Mouse (Mus musculus): ENCODE data around the gene Gm26566.

DNA sequence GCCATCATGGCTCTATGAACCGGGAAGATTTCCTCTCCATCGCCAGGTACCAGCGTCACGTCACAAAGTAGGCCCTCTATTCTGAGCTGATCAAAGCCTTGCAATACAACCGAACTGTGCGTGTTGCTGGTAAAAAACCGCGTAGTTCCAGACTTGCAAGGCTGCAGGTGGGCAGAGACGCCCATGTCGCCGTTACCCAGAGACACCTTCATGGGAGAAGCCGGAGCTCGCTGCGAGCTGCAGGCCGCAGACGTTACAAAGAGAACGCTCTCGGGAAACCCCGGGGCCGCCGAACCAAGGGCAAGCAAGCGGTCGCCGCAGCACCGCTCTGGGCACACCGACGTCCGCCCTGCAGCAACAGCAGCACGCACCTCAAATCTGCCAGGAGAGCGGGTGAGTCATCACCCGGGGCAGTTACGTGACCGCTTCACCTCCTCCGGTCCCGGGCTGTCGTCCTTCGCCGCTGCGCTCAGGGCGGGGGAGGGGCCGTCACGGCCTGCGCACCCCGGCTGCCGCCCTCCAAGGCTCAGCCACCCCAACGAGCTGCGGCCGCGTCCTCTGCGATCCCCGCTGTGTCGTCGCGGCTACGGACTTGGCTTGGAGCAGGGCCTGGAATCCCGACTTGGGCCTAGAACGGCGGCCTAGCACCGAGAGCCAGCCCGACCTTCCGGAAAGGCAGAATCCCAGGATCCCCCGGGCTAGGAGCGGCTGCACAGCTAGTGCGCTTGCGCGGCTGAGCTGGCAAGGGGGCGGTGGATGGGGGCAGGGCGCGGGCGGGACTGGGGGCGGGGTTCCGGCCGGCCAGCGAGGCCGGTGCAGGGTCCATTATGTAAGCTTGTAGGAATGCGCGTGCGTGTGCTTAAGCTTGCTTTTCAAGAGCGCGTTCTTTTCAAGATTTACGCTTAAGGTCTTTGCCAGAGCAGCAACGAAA, at the start of gene Gm26566, which contains the start of gene Klhl9:
- TF ChIP-seq MAFK (IDR thresholded peaks at IDR 0.05; ENCODE audit: insufficient read depth, low read depth, low read length) (no peak), HCFC1 (IDR thresholded peaks at IDR 0.05; ENCODE audit: borderline replicate concordance, insufficient read depth, low read length) (no peak), CHD2 (IDR thresholded peaks at IDR 0.05; ENCODE audit: low read depth, low read length) (no peak)
